Mouse (Mus musculus) inflammation-experienced regulatory T-cells, adult 6 months (primary cell): Measurements from ENCODE around the gene Msrb3. TPM values are rescaled to one million over a fixed set of nuclear protein-coding genes. Genes with fewer than 3 reads are reported as not detected.
A peak's percentile ranks its signal among the peaks of the same experiment; 100 is the strongest.

Experiments used
- ATAC-seq: one replicate; pipeline ENCODE4 v1.8.0; 2017
- polyA plus RNA-seq, 3 experiments: library from polyadenylated mRNA; unstranded; fragments of 100-300 nt; shearing (Covaris generic); gene quantifications; one replicate each; pipeline ENCODE4 v1.2.1; 2017

Msrb3 gene
- polyA plus RNA-seq = under 1 TPM in 2 of 3 experiments, not detected in 1; 0.17 to 0.48 TPM

GRCm38 (mm10) chr10:120898785-120899762, at the start of gene Msrb3:
TSS of gene Msrb3 (minus strand) at chr10:120899101.
- ATAC-seq = no peak

- no peak for ATAC-seq
These were observed 49.6 kb upstream of the Msrb3 start for GRCm38 (mm10) chr10:120948461-120948860.

- no peak for ATAC-seq
These were observed 48.9 kb upstream of the Msrb3 start for GRCm38 (mm10) chr10:120947842-120948241.

- no peak for ATAC-seq
These were observed 47.9 kb upstream of the Msrb3 start for GRCm38 (mm10) chr10:120946847-120947246.

GRCm38 (mm10) chr10:120938904-120939208, 40.0 kb upstream of the Msrb3 start:
- no peak for ATAC-seq

DNA sequence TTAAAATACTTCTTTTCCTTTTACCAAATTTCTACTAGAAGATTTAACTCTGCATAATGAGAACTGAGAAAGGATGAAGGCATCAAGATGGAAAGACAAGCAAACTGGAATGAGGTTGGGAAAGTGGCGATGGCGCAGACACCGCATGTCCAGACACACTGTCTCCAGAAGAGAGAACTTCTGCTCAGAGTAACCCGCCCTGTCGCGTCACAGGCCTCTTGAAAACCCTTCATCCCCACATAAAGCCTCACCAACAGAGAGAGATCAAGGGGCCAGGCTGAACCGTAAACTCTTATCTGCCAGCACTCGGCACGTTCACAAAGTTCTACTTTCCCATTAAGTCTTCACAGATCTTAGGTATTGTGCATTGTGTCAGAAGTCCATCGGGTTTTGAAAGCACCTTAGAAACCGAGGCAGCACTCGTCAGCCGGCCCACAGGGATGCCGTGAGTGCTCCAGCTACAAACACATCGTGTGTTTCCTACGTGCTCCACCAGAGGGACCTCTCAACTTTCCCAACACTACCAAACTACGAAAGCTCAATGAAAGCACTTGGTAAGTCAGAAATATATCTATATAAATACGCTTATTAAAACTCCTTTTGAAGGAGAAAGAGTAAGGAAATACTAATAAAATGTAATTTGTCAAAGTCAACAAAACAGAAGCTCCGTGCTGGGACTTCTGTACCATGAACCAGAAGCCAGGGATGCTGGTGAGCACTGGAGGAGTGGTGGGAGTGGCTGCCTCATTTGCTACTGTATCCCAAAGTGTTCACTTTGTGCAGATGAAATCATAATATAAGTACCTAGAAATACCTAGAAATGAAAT, 39.4 kb upstream of the Msrb3 start:
- no peak for ATAC-seq

DNA sequence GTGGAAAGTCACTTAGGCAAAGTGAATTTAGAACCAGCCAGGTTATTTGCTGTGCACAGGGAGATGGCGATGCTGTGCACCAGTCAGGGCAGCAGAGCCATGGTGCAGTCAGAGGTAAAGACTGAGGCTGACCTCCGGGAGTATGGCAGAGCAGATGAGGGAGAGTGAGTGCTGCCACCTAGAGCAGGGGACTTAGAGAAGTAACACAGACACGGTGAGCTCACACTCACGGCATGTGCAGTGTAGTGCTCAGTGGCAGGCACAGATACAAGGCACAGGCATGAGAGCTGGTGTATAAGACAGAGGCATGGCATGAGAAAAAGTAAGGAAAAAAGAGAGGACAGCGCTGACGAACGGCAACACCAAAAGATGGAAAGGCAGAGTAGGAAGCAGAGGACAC, 30.6 kb upstream of the Msrb3 start:
- ATAC-seq = no peak

GRCm38 (mm10) chr10:120928183-120928582, 29.3 kb upstream of the Msrb3 start:
- ATAC-seq = no peak

GRCm38 (mm10) chr10:120926156-120926555, 27.3 kb upstream of the Msrb3 start:
- ATAC-seq = no peak

DNA sequence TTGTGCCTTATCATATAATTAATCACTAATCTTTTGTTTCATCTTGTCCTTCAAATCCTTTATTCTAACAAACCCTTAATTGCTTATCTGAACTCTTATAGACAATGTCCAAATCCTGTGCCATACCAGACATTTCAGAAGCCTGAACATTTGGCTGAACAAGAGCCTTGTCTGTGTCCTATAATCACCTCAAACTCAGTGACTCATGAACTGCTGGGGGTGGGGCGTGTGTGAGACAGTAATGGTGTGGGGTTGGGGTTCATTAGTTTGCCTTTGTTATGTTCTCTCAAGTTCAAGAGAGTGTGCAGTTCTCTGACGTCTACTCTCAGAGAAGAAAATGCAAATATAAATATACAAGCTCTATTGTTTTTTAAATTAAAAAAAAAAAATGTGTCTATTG, 22.6 kb upstream of the Msrb3 start:
- no peak for ATAC-seq

DNA sequence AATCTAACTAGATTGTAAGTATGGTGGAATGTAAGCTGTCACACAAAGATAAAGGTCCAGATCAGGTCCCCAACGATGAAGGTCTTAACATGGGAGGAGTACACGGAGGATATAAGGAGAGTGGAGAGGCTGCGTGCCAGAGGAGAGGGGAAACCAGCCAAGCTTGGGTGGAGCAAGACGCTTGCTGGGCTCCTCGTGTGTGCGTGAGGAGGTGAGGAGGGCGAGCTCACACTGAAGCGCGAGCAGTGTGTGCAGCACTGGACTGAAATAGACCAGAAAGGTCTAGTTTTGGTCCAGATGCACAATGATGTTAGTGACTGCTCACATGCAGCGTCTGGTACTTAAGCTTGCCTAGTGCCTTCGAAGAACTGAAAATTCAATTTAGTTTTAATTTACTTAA, 21.7 kb upstream of the Msrb3 start:
- no peak for ATAC-seq

- no peak for ATAC-seq
These were observed 17.3 kb upstream of the Msrb3 start for GRCm38 (mm10) chr10:120916250-120916649.

DNA sequence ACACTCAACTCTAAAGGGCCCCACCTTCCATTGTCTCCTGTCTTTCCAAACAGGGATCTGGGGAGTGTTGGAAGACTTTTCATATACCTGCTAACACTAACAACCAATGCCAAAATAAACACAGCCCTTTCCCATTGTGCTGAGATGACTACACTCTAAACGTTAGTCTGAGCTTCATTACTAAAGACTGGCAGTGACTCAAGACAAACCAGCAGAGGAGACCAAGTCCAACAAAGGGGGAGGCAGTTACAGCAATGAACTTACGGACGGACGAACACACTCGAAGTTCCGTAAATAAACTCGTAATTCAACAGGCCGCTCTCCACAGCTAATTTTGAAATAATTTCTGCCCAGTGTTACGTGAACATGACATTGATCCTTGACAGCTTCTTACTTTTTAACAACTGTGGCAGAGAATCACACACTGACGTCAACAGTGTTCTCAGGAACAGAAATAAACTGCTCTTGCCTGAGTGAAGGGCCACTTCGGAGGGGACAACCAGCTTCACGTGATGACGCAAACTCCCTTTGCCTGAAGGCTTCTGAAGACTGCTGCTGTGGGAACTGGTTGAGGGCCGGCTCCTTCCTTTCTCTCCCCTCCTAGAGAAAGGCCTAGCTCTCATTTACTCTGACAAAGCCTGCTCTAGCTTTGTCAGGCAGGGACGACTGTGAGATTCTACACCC, 16.2 kb upstream of the Msrb3 start:
- no peak for ATAC-seq

GRCm38 (mm10) chr10:120914286-120914685, 15.4 kb upstream of the Msrb3 start:
- ATAC-seq = no peak

DNA sequence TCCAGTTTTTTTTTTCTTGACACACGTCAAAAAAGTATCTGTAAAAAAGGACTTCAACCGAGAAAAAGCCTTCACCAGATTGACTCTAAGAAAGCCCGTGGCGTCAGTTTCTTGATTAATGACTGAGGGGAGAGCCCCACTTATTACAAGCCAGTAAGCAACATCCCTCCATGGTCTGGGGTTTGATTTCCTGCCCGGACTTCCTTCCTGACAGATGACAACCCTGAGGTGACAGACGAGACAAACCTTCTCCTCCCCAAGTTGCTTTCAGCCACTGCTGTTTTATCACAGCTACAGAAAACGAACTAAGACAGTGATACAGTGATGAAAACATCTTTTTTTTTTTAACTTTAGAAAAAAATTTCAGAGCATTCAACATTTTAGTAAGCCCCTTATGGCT, 14.9 kb upstream of the Msrb3 start:
- peak; percentile 84 for ATAC-seq

- ATAC-seq = no peak
These were observed 13.1 kb upstream of the Msrb3 start for GRCm38 (mm10) chr10:120911971-120912370.

- no peak for ATAC-seq
These were observed 10.1 kb upstream of the Msrb3 start for GRCm38 (mm10) chr10:120908776-120909574.

DNA sequence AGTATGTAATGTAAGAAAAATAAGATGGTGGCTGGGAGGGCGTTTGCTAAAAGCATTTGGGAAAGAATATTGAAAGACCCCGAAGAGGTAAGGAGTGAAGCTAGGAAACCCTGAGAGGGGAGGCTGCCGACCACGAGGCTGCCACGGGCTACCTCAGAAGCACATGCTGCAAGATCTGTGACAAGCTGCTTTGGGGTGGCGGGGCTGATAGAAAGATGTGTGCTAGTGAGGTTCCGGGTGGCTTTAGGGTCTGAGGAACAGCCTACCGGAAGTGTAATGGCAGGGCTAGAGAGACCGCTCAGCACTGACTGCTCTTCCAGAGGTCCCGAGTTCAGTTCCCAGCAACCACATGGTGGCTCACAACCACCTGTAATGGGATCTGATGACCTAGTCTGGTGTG, 5.8 kb upstream of the Msrb3 start:
- no peak for ATAC-seq

DNA sequence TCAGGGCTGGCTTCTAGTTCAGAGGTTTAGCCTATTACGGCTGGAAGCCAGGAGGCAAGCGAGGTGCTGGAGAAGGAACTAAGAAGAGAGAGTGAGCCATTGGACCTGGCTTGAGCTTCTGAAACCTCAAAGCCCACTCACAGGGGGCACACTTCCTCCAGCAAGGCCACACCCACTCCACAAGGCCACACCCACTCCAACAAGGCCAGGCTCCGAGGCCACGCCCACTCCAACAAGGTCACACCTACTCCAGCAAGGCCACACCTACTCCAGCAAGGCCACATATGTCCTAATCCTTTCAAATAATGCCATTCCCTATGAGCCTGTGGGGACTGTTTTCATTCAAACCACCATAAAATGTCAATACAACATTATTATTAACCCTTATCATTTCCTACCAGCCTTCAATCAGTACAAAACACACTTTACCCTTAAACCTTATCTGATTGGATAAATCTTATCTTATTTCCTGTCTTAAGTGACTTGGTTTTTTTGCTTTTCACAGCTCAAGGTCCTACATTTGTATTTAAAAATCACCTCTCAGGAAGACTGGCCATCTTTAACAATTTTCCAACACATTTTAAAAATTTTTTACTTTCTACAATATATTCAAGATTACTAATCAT, 5.1 kb upstream of the Msrb3 start:
- no peak for ATAC-seq

DNA sequence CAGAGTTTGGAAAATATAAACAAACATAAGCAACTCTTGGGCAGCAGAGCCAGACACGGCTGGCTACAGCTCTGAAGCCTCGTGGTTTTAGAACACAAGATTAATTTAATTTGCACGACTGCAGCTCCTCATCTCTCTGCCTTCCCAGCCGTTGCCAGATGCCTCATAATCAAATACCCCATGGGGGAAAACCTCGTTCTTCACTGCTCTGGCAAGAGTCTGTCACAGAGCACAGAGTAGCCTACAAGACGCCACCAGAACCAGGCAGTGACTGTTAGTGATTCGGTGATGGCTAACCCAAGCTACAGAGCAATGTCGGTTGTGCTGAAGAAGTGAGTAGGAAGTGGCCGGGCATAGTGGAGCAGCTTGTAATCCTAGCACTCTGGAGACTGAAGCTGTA, 2.8 kb upstream of the Msrb3 start:
- ATAC-seq = no peak

DNA sequence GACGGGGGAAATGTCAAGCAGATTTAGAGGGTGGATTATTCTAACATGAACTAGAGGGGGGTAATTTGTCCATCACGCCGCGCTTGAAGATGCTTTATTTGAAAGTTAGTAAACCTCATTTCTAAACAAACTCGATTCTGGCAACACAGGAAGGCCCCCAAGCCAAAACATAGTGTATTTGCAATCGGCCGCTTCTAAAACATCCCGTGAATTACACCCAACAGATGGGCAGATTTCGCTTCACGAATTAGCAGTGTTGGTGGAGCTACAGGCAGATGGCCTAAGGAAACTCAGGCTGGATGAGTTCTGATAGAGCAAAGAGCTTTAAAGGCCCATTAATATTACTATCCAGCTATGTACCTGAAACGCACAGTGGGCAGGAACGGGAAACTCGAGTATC, 1.2 kb upstream of the Msrb3 start:
- ATAC-seq = no peak

GRCm38 (mm10) chr10:120898357-120898756, 544 bp downstream of the Msrb3 start:
- no peak for ATAC-seq
